Mouse (Mus musculus): ENCODE data around the gene Otud7b.
"Not testable (repeated sequence)": the region's sequence is repeated elsewhere in the genome, so short reads cannot be mapped to it uniquely, and the experiment has no call there.

Otud7b gene

DNA sequence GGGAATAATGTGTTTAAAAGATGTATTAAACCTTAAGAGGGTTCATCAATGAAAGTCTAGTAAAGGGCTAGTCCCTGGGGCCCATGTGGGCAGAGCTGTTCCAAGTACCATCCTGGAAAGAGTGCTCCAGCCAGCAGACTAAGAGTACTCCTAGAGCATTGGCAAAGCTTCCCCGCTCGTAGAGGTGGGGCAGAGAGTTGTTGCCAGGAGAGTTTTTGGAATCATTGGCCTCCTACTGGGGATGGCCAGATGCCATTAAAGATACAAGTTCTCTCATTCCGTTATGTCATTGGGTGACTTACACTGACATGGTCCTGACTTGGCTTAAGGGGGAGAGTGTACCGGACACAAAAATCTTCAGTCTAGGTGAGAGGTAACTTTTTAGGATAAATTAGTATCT lies 75.2 kb downstream of the Otud7b start:
- DNase-seq (ENCODE audit: low read depth, low spot score), result no peak

DNA sequence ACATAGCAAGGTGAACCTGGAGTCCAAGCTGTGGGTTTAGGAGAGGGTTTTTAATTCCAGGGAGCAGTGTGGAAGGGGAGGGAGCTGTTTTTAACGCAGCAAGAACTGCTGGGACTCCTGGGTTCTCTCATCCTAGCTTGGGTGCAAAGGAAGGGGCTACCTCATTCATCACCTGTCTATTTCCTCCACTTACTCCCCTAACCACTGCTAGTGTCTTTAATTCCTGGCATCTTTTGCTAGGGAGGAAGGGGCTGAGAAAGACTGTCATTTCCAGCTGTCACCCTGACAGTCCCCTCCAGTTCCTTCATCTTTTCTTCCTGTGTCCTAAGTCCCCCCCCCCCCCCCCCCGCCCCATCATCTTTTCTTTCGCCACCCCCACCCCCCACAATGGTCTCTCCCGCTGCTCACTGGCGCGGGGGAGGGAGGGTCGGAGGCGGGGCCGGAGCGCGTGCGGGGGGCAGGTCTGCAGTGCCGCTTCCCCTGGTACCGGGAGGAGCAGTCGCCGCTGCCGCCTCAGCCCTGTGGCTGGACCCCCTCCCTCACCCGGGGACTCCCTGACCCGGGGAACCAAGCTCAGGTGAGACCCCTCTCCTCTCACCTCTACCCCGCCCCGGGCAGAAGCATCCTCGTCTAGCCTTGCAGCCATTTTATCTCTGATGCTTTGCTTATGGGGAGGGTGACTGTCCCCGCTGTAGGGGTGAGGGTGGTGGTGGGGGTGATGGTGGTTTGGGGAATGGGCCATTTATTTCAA lies 76.6 kb downstream of the Otud7b start, which contains the start of gene Sv2a:
Sv2a (plus strand) TSS at position 425 of the 751 bp plus-strand sequence.
- DNase-seq (ENCODE audit: low read depth, low spot score), result no peak

DNA sequence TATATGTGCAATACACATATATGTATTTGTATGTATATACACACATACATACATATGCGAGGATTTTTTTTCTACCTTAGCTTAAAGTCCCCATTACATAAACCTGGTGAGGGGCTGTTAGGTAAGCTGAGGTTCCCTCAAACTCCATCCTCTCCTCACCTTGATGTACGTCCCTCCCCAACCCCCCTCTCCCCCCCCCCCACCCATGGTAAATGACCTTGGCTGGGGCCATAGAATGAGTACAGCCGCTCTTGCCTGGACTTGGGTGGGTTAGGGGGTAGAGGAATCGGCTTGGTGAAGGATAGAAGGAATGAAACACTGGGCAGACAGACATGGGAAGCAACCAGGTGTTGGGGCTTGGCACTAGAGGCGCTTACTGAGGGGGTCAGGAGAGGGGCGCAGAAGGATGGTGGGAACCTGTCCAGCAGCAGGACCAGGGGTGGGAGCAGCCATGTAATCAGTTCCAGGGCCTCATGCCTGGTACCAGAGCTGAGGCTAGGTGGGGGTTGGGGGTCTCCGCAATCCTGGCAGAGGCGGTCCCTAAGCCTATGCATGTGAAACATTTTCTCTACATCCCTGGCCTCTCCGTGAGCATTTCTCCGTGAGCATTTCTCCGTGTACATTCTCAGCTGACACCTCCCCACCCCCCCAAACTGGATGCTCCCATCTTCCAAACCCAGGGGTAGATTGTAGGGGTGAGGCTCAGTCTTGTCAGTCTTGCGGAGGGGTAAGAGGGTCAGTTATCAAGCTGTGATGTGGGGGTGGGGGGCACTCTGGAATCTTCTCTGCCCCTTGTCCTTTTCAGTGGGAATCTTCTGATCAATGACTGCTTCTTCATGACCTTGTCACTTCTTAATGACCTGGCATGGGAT lies 77.4 kb downstream of the Otud7b start:
- no peak for DNase-seq (ENCODE audit: low read depth, low spot score)

DNA sequence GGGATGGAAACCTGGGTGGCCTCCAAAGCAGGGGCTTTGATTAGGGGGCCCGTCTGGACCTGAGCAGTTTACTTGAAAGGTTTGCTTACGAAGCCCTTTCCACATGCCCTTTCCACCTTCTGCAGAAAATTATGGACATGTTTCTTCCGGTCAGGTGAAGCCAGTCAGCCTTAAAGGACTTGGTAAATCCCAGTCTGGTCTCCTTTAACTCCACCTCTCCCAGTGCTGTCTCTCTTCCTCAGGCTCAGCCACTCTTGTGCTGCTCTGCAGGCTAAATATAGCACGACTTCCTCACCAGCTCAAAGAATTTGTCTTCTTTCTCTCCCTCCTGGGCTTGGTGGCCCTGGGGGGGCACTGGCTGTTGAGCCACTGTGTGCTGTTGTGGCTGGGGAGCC lies 78.1 kb downstream of the Otud7b start:
- DNase-seq (ENCODE audit: low read depth, low spot score), result no peak

DNA sequence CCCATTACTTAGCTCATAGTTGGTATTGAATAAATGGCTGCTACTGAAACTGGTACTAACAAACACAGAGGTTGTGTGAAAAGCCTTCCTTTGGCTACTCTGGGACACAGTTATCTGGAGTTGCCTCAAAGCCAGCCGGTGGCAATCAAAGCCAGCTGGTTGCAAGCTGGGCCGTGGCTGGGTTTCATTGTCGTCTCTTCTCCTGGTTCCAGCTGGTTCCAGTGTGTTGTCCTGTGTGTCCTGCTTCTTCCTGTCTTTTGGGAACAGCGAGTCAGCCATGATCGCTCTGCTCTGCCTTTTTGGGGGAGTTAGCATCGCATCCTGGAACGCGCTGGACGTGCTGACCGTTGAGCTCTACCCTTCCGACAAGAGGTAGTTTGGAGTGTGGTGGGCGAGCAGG lies 88.7 kb downstream of the Otud7b start:
- DNase-seq (ENCODE audit: low read depth, low spot score), result no peak

DNA sequence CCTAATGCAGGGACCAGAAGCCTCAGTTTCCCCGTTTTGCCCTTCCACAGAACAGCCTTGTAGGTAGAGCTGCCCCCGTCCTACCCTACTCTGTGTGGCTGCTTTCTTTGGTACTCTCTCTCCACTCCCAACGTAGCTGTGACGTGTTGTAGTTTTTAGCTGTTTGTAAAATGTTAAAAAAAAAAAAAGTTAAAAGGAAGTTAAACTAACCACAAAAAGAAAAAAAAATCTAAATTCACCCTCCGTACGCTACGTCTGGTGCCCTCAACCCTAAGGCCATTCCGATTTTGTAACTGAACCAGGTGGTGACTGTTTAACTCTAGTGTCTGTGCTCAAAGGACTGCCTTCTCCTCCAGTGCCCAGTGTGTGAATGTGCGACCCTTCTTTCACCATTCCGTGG lies 90.6 kb downstream of the Otud7b start:
- no peak for DNase-seq (ENCODE audit: low read depth, low spot score)

DNA sequence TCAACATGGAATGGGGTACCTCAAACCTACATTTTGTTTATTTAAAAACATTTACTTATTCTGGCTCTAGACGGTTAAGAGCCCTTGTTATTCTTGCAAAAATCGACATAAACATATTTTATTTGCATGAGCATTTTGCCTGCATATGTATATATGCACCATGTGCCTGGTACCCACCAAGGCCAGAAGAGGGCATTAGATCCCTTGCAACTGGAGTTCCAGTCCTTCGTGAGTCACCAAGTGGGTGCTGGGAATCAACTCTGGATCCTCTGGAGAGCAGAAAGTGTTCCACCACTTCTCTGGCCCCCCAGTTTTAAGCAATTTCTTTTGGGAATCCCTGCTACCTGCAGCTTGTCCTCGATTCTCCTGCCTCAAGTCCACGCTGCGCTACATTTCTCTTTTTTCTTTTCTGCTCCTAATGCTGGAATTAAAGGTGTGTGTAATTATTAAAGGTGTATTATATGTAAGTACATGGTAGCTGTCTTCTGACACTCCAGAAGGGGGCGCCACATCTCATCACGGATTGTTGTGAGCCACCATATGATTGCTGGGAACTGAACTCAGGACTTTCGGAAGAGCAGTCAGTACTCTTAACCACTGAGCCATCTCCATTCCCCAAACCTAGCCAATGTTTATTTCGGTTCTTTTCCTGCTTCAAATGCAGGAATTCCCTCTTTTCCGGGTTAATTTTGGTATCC lies 91.4 kb downstream of the Otud7b start:
- DNase-seq (ENCODE audit: low read depth, low spot score), result no peak

DNA sequence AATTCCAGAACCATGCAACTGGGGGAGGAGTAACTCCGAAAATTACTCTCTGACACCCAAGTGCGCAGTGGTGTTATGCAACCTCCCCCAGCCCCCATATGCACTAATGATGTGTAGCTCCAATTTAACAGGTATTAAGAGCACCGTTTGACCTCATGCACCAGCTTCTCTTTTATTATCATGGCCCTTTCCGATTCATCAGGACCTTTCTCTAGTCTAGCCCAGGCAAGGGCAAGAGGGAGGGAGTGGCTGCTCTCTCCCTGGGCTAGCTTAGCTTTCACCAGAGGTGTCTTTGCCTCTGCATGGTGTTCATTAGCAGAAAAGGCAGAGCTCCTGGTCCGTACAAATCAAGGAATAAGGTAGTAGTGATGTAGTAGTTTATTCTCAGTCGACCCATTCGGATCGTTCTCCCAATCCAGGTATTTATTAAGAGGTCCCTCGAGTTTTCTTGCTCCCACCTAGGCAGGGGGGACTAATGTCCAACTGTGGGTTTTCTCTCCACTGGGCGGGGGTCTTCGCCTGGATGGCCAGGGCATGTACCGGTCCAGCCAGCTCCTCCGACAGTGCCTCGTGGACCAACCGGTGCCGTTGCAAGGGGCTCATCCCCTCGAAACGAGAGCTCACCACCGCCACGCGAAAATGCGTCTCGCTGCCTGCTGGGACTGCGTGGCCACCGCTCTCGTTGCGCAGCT lies 92.3 kb downstream of the Otud7b start:
- DNase-seq (ENCODE audit: low read depth, low spot score), result no peak

DNA sequence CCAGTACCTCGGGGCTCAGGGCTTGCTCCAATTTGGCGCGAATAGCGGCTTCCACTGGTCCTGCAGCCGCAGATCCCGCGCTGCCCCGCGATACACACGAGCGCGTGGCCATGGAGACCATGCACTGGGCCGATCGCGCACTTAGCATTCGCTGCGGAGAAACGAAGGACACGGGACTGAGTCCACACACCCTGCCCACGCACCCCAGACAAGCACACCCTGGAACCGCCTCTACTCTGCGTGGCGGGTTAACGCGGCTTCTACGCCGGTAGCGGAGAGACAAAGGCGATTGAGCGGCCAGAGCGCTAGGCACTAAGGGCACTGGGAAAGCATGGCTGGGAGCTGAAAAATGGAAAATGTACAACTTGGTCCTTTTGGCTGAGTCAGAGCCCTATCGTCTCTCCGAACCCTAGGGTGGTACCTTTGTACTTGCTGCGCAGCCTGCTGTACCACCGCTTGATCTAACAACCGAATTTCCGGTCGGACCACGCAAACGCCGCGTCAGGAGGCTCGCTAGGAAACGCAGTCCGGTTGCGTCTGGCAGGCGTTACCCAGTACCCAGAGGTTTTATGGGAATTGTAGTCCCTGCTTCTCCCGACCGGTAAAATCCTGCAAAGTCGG lies 92.9 kb downstream of the Otud7b start:
- DNase-seq (ENCODE audit: low read depth, low spot score), result no peak

DNA sequence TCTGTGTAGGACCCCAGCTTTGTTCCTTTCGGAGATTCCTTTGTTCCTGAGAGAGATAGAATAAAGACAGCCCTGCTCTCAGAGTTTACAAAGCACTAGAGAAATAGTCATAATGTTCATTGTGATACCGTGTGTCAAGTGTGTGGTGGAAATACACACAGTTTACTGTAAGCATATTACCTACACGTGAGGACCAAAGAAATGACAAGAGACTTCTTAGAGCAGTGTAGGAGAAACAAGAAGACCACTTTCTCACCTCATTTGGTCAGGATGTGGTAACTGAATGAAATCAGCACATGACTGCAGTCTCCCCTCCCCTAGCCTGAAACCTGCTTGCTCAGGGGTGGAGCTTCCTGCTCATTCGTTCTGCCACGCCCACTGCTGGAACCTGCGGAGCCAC lies 93.9 kb downstream of the Otud7b start:
- no peak for DNase-seq (ENCODE audit: low read depth, low spot score)

DNA sequence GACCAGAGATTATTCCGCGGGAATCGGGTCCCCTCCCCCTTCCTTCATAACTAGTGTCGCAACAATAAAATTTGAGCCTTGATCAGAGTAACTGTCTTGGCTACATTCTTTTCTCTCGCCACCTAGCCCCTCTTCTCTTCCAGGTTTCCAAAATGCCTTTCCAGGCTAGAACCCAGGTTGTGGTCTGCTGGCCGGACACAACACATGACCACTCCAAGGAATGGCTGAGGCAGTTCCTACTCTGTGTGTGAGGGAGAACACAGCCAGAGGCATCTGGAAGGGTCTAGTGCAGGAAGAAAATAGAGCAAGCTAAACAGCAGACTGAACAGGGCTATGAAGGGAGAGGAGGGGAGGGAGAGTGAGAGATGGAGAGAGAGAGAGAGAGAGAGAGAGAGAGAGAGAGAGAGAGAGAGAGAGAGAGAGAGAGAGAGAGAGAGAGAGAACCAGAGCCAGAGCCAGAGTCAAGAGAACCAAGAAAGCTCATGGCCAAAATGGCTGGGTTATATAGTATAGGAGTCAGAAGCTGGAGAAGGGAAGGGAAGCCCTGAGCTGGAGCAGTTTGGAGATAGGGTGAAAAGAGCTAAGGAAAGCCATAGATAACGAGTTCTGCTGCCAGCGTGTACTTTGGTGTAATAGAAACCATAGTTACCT lies 94.4 kb downstream of the Otud7b start:
- DNase-seq (ENCODE audit: low read depth, low spot score), result not testable (repeated sequence)

DNA sequence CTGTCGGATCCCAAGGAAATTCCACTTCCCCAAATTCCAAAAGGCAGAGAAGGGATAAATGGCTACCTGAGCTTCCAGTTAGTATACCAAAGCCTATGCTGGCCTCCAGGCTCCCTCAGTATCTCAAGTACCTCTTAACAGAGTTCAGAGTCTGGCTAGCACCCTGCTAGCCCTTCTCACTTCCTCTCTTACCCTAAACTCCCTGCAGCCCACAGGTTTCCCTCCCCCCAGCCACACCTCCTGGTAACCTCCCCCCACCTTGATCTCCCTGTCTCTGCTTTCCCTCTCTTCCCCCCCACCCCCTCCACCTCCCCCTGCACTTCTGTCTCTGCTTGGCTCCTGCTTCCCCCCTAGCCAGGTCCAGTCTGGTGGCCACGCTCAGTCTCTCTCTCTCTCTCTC lies 95.4 kb downstream of the Otud7b start:
- DNase-seq (ENCODE audit: low read depth, low spot score), result no peak

DNA sequence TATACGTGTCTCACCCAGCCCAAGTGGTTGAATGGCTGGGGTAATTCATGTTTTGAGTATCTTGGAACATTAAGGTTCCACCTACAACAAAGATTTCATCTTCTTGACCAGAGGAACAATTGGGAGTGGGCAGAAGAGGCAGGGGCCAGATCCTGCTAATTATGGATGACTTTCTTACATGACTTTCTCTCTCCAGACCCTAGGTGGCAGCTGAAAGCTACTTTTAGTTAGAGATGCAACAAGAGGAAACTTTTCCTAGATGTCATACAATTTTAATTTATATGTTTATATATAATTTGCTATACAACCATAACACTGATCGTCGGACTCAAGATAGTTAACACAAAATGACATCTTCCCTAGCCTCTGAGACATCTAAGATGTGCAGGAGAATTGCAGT lies 103.5 kb downstream of the Otud7b start:
- DNase-seq (ENCODE audit: low read depth, low spot score), result no peak

DNA sequence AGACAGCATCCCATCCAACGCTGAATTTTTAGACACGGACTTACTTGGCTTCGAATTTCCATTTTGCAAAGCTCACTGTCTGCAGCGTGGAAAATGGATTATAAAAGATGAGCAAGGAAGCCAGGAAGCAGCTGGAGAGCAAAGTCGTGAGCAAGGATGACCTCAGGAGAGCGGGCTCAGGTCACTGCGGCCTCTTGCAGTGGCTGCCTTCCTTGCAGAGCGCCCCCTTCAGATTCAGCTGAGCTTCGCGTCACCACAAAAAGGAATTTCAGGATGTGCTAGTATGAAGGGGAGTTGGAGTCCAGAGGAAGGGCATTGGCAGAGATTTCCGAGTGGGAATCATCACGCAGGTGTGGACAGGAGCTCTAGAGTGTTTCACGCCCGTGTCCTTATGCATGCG lies 104.9 kb downstream of the Otud7b start:
- no peak for DNase-seq (ENCODE audit: low read depth, low spot score)

Data from WW6 (cell line).